Mouse (Mus musculus) midbrain, postnatal 0 days (tissue): ENCODE data around the gene Tspyl1. TPM values are rescaled to one million over a fixed set of nuclear protein-coding genes. Genes with fewer than 3 reads are reported as not detected.

Source experiments
- ATAC-seq: fragments of 200-750 bp; cut with Nextera tagmentation; 2 replicates; pipeline ENCODE4 v1.8.0; 2017; ENCODE audit warnings: moderate number of reproducible peaks, mild to moderate bottlenecking, moderate TSS enrichment, moderate library complexity; ENCODE audit not compliant: low FRiP score
- DNase-seq: peaks from one replicate; pipeline ENCODE4 v3.0.0-alpha.2; 2015; ENCODE audit warnings: low spot score
- H3K27ac ChIP-seq: fragments of 300-500 bp; sonication (generic); 2 replicates; pipeline ENCODE4 v1.5.1; 2014; ENCODE audit warnings: low read depth, mild to moderate bottlenecking, low read length, mixed read lengths
- H3K27me3 ChIP-seq: fragments of 300-500 bp; sonication (generic); 2 replicates; pipeline ENCODE4 v1.6.1; 2014; ENCODE audit warnings: low read length, control low read depth, mixed read lengths; ENCODE audit not compliant: insufficient read depth
- H3K36me3 ChIP-seq: fragments of 300-500 bp; sonication (generic); 2 replicates; pipeline ENCODE4 v1.6.1; 2014; ENCODE audit warnings: low read length, control low read depth, mixed read lengths; ENCODE audit not compliant: insufficient read depth
- H3K4me1 ChIP-seq: fragments of 300-500 bp; sonication (generic); 2 replicates; pipeline ENCODE4 v1.6.1; 2014; ENCODE audit warnings: mild to moderate bottlenecking, control low read depth, antibody characterized with exemption, low read length, mixed read lengths; ENCODE audit not compliant: insufficient read depth
- H3K4me2 ChIP-seq: fragments of 300-500 bp; sonication (generic); 2 replicates; pipeline ENCODE4 v1.6.1; 2014; ENCODE audit warnings: low read depth, mild to moderate bottlenecking, low read length, mixed read lengths; ENCODE audit not compliant: poor library complexity, severe bottlenecking
- H3K4me3 ChIP-seq: fragments of 300-500 bp; sonication (generic); 2 replicates; pipeline ENCODE4 v1.5.1; 2014; ENCODE audit warnings: low read depth, mild to moderate bottlenecking, low read length, moderate library complexity
- H3K9ac ChIP-seq: fragments of 300-500 bp; sonication (generic); replicated peaks from 2 replicates; pipeline ENCODE4 v1.6.1; 2014; ENCODE audit warnings: mild to moderate bottlenecking, low read length, moderate library complexity, mixed read lengths; ENCODE audit not compliant: poor library complexity, severe bottlenecking
- H3K9me3 ChIP-seq: fragments of 300-500 bp; sonication (generic); 2 replicates; pipeline ENCODE4 v1.6.1; 2016; ENCODE audit warnings: low read length, control low read depth
- CTCF ChIP-seq: IDR thresholded peaks from 2 replicates; pipeline ENCODE4 v1.5.1; 2016; ENCODE audit warnings: antibody characterized with exemption, mild to moderate bottlenecking
- whole genome bisulfite sequencing: fragments of 180-500 bp; shearing (Covaris S2); extraction: QIAGEN DNeasy Blood & Tissue Kit; methylation state at CpG from one replicate; pipeline ENCODE4 v1.1.7; 2014; 5-methylcytosine and 5-hydroxymethylcytosine counted together
- polyA plus RNA-seq: library from polyadenylated mRNA; unstranded; fragments of >200 nt; fragmentation: Nextera tagmentation; extraction: Ambion mirVana; gene quantifications from 2 replicates; pipeline ENCODE4 v1.2.1, GENCODE M21; 2015
- total RNA-seq: library from RNA; depleted of rRNA; stranded (reverse); fragments of >200 nt; gene quantifications from 2 replicates; pipeline ENCODE4 v1.2.3, GENCODE M21; 2014

Tspyl1 gene
- total and polyA plus RNA-seq, 2 experiments from 2014 or later = 94.2 to 139 TPM

DNA sequence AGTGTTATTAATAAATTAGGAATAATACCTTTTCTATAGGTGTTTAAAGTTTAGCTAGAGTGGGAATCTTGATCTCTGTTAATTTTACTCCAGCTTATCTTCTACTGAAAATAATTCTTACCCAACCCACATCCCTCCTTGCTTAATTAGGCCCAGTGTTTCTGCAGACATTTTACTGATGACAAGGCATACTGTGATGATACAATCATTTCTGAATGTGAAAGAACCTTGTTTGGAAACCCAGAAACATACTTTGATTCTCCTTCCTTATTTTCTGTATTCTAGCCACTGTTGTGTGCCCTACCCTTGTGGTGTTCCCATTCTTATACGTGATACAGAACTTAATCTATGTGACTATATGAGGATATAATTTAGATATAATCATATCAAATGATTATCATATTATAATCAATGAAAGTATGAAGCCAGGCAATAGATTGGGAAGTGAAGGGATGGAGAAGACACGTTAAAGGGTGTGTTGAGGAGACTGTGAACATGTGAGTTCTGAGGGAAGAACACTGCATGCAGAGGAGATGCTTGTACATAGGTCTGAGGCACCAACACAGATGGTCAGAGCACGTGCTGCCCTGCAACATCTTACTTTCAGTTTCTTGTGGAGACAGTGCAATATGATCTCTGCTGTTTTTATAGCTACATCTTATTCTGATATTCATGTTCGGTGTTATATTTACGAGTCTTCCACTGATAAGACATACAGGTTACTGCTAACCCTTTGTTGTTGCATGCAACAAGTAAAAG is 14.5 kb upstream of the Tspyl1 start:
- Histone ChIP-seq H3K4me3 (no peak overlapping the region), H3K9me3 (no peaks in the 10 kb centered on the region), H3K4me2 (no peak overlapping the region), H3K27me3 (no peaks in the 10 kb centered on the region), H3K4me1 (no peaks in the 10 kb centered on the region), H3K27ac (no peak overlapping the region), H3K9ac (no peak overlapping the region), H3K36me3 (no peaks in the 10 kb centered on the region)
- ATAC-seq (no peak), DNase-seq (no peak)
- 81% methylated on average over 5 of the region's 5 CpGs for WGBS
- no peak for TF ChIP-seq CTCF

DNA sequence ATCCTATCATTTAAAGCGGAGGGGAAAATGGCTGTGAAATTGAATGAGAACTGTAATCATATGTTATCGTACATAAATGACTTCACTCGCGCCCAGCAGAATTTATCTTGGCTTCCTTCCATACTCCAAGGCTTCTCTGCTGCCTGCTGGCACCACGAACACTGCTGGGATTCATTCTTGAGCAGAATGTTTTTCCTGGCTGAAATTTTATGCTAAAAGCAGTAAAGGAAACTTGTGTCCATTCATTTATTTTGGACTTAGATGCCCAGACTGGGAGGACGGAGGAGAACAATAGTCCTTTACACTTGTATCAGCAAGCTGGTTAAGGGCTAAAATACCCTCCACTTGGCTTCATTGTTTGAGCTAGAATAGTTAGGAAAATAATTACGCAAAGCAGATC is 10.3 kb upstream of the Tspyl1 start:
- Histone ChIP-seq H3K27me3 (no peaks in the 10 kb centered on the region), H3K9me3 (no peaks in the 10 kb centered on the region), H3K27ac (no peak overlapping the region), H3K9ac (no peak overlapping the region), H3K4me1 (no peaks in the 10 kb centered on the region), H3K4me2 (no peak overlapping the region), H3K36me3 (no peaks in the 10 kb centered on the region), H3K4me3 (no peak overlapping the region)
- no peak for TF ChIP-seq CTCF
- ATAC-seq (no peak), DNase-seq (peak; percentile 51)
- WGBS = 56% methylated on average over 7 of the region's 7 CpGs

DNA sequence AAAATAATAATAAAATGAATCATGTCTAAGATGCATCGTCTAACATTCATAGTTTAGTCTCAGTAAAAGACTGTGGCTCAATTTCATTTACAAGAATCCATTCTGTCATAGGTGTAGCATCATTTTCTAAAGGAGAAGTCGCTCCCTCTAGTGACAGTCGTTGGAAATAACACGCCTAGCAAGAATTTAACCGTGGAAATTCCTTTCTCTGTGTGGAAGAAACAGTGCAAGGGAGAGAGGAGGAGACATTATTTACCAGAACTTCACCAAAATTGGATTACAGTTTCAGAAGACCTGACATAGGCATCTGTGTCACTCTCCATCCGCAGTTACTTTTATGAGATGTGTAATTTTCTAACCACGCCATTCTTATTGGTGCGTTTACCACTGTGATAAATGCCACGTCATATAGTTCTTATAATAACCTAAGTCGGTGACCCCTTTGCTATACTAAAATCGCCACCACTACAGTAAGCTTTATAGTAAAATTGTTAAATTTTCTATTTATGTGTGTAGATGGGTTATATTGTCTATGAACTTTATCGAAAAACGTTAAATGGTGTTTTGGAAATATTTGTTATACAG is 1.3 kb upstream of the Tspyl1 start:
- H3K4me1 ChIP-seq = peaks cover 9% of the 10 kb centered on the region; the same call in 1 of the 2 replicates
- TF ChIP-seq CTCF = peak; percentile 93
- H3K4me3 ChIP-seq = peak overlapping the region; percentile 27
- H3K9ac ChIP-seq = no peak overlapping the region
- H3K36me3 ChIP-seq = no peaks in the 10 kb centered on the region
- H3K4me2 ChIP-seq = peak overlapping the region; percentile 88
- H3K27ac ChIP-seq = no peak overlapping the region
- DNase-seq = peak; percentile 88
- no peaks in the 10 kb centered on the region for H3K27me3 ChIP-seq
- ATAC-seq = 0 out of 2 replicates have a peak, but pooled peaks have one; percentile 6
- whole genome bisulfite sequencing = 28% methylated on average over 13 of the region's 13 CpGs
- H3K9me3 ChIP-seq = no peaks in the 10 kb centered on the region

DNA sequence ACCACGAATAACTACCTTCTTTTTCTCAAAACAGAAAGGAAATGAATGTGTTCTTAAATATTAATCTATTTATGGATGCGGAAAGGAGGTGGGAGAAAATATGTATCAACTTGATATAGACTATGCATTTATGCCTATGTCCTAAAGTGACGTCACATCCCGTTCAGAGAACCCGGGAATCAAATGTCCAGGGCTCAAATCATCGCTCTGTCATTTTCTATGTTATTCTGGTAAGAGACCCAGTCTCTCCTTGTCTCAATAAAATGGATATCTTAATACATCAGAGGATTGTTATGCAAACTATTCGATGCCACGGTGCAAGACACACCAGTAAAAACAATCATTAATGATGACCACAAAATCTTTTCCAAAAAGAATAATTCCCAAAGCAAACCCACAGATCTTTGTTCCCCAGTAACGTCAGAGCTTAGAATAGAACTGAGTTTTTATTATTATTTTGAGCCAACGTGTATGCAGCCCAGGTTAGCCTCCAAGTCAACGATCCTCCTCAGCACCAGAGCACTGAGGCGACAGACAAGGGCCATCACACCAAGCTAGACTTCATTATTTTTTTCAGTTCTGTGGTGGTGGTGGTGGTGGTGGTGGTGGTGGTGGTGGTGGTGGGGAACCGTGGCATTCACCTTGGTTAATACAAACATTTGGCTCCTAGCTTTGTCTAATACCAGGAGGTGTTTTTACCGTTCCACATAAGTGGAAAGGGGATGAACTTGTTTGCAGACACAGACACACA is 604 bp upstream of the Tspyl1 start:
- ATAC-seq (peak; percentile 47), DNase-seq (peak; percentile 40)
- peaks cover 9% of the 10 kb centered on the region; the same call in 1 of the 2 replicates for H3K4me1 ChIP-seq
- TF ChIP-seq CTCF = no peak
- no peaks in the 10 kb centered on the region for H3K36me3 ChIP-seq
- WGBS = 18% methylated on average over 14 of the region's 14 CpGs
- no peaks in the 10 kb centered on the region for H3K9me3 ChIP-seq
- H3K9ac ChIP-seq = peak overlapping the region; percentile 96
- H3K27me3 ChIP-seq = no peaks in the 10 kb centered on the region
- H3K27ac ChIP-seq = peak overlapping the region; percentile 90
- peak overlapping the region; percentile 88 for H3K4me2 ChIP-seq
- H3K4me3 ChIP-seq = peak overlapping the region; percentile 100

DNA sequence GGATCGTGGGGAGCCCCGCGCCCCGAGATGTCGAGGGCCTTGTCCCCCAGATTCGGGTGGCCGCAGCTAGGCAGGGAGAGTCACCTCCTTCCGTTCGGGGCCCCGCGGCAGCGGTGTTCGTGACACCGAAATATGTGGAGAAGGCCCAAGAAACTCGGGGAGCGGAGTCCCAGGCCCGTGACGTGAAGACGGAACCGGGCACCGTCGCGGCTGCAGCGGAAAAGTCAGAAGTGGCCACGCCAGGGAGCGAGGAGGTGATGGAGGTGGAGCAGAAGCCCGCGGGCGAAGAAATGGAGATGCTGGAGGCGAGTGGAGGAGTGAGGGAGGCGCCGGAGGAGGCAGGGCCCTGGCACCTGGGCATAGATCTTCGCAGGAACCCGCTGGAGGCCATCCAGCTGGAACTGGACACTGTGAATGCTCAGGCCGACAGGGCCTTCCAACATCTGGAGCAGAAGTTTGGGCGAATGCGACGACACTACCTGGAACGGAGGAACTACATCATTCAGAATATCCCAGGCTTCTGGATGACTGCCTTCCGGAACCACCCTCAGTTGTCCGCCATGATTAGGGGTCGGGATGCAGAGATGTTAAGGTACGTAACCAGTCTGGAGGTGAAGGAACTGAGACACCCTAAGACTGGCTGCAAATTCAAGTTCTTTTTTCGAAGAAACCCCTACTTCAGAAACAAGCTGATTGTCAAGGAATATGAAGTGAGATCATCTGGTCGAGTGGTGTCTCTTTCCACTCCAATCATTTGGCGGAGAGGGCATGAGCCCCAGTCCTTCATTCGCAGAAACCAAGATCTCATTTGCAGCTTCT is 639 bp downstream of the Tspyl1 start:
- Histone ChIP-seq H3K9me3 (no peaks in the 10 kb centered on the region), H3K4me2 (peak overlapping the region; percentile 88), H3K36me3 (0 out of 2 replicates have a peak, but pooled peaks cover 6% of the 10 kb centered on the region), H3K9ac (peak overlapping the region; percentile 96), H3K4me1 (peaks cover 9% of the 10 kb centered on the region; the same call in 1 of the 2 replicates), H3K27ac (peak overlapping the region; percentile 90), H3K27me3 (no peaks in the 10 kb centered on the region), H3K4me3 (peak overlapping the region; percentile 100)
- DNase-seq (peak; percentile 45), ATAC-seq (peak; percentile 48)
- 4% methylated on average over 47 of the region's 47 CpGs for WGBS
- TF ChIP-seq CTCF = no peak
